Mouse (Mus musculus) myocyte (in vitro differentiated cells): ENCODE data around the gene Cfap65. TPM values are rescaled to one million over a fixed set of nuclear protein-coding genes. Genes with fewer than 3 reads are reported as not detected.

ENCODE experiments used
- H3K27me3 ChIP-seq: one replicate; pipeline ENCODE4 v1.6.1; 2011; ENCODE audit not compliant: control insufficient read depth, insufficient read depth, insufficient read length
- H3K36me3 ChIP-seq: one replicate; pipeline ENCODE4 v1.6.1; 2011; ENCODE audit not compliant: control insufficient read depth, insufficient read depth
- H3K4me2 ChIP-seq: one replicate; pipeline ENCODE4 v1.6.1; 2011; ENCODE audit warnings: low read depth, control low read depth
- H3K4me3 ChIP-seq: one replicate; pipeline ENCODE4 v1.5.1; 2011; ENCODE audit warnings: mild to moderate bottlenecking, control low read depth, moderate library complexity
- H3K79me2 ChIP-seq: one replicate; pipeline ENCODE4 v1.6.1; 2011; ENCODE audit not compliant: control insufficient read depth, insufficient read depth
- H3ac ChIP-seq: one replicate; pipeline ENCODE4 v1.6.1; 2011; ENCODE audit not compliant: control insufficient read depth, insufficient read length
- CEBPB ChIP-seq: IDR thresholded peaks from 2 replicates; pipeline ENCODE4 v1.6.1; 2011; ENCODE audit warnings: mild to moderate bottlenecking, moderate library complexity; ENCODE audit not compliant: poor library complexity, insufficient read depth, severe bottlenecking
- E2F4 ChIP-seq: IDR thresholded peaks from one replicate; pipeline ENCODE4 v1.6.1; 2011; ENCODE audit warnings: mild to moderate bottlenecking, control low read depth, moderate library complexity; ENCODE audit not compliant: insufficient read depth
- MAX ChIP-seq: IDR thresholded peaks from one replicate; pipeline ENCODE4 v1.6.1; 2011; ENCODE audit warnings: low read depth, mild to moderate bottlenecking, control low read depth
- MYOD1 ChIP-seq, 3 experiments: IDR thresholded peaks; one replicate each; pipeline ENCODE4 v1.6.1; 2011; ENCODE audit warnings: control low read depth in 2 of 3, low read depth in 2 of 3, mild to moderate bottlenecking in 2 of 3, moderate library complexity in 1 of 3; ENCODE audit not compliant: insufficient read length in 2 of 3, control insufficient read depth in 1 of 3
- MYOG ChIP-seq, 3 experiments: IDR thresholded peaks; one replicate each; pipeline ENCODE4 v1.6.1; 2011; ENCODE audit warnings: control low read depth in 2 of 3, low read depth in 2 of 3, mild to moderate bottlenecking in 2 of 3; ENCODE audit not compliant: insufficient read length in 2 of 3, control insufficient read depth in 1 of 3, insufficient read depth in 1 of 3
- POLR2A ChIP-seq: IDR thresholded peaks from one replicate; pipeline ENCODE4 v1.6.1; 2011; ENCODE audit warnings: low read depth, mild to moderate bottlenecking, control low read depth, moderate library complexity; ENCODE audit not compliant: insufficient read length
- POLR2AphosphoS2 ChIP-seq: IDR thresholded peaks from one replicate; pipeline ENCODE4 v1.6.1; 2011; ENCODE audit warnings: low read depth, control low read depth; ENCODE audit not compliant: insufficient read length
- REST ChIP-seq: IDR thresholded peaks from one replicate; pipeline ENCODE4 v1.6.1; 2011; ENCODE audit warnings: mild to moderate bottlenecking, control low read depth, moderate library complexity; ENCODE audit not compliant: insufficient read depth, insufficient read length
- SRF ChIP-seq: IDR thresholded peaks from one replicate; pipeline ENCODE4 v1.6.1; 2011; ENCODE audit warnings: low read depth; ENCODE audit not compliant: control insufficient read depth, insufficient read length
- TCF12 ChIP-seq: IDR thresholded peaks from one replicate; pipeline ENCODE4 v1.6.1; 2011; ENCODE audit warnings: mild to moderate bottlenecking, control low read depth; ENCODE audit not compliant: poor library complexity, insufficient read depth, severe bottlenecking
- TCF3 ChIP-seq: IDR thresholded peaks from one replicate; pipeline ENCODE4 v1.6.1; 2011; ENCODE audit warnings: low read depth, control low read depth; ENCODE audit not compliant: insufficient read length
- USF1 ChIP-seq: IDR thresholded peaks from one replicate; pipeline ENCODE4 v1.6.1; 2011; ENCODE audit warnings: low read depth, mild to moderate bottlenecking, control low read depth, moderate library complexity
- polyA plus RNA-seq: library from polyadenylated mRNA; unstranded; fragments of >200 nt; fragmentation: generic; extraction: Trizol; gene quantifications from one replicate; pipeline ENCODE4 v1.2.1, GENCODE M21; 2012; ENCODE audit warnings: missing spikeins

Cfap65 gene
- polyA plus RNA-seq, 1 experiment = not detected

GRCm38 (mm10) chr1:74857677-74858076 lies 77.7 kb downstream of the Cfap65 start:
- H3K27me3 ChIP-seq = peaks cover 62% of the 10 kb centered on the region
- H3K79me2 ChIP-seq = no peaks in the 10 kb centered on the region
- no peaks in the 10 kb centered on the region for H3K36me3 ChIP-seq
- no peak overlapping the region for H3K4me2 ChIP-seq
- TF ChIP-seq MYOD1 (IDR thresholded peaks at IDR 0.05; ENCODE audit: control insufficient read depth in 1 of 3, insufficient read length in 2 of 3, low read depth in 2 of 3) (no peak), SRF (no peak), MAX (no peak), TCF3 (no peak), POLR2AphosphoS2 (no peak), USF1 (no peak)
- H3K4me3 ChIP-seq = no peak overlapping the region
- no peak overlapping the region for H3ac ChIP-seq

GRCm38 (mm10) chr1:74857201-74857600 lies 78.2 kb downstream of the Cfap65 start:
- H3K79me2 ChIP-seq = no peaks in the 10 kb centered on the region
- TF ChIP-seq MYOG (IDR thresholded peaks at IDR 0.05; ENCODE audit: control insufficient read depth in 1 of 3, insufficient read depth in 1 of 3, insufficient read length in 2 of 3, low read depth in 2 of 3) = no peak
- peak; percentile 62 for TF ChIP-seq REST
- no peaks in the 10 kb centered on the region for H3K36me3 ChIP-seq
- H3K27me3 ChIP-seq = peaks cover 65% of the 10 kb centered on the region
- H3K4me2 ChIP-seq = no peak overlapping the region
- no peak overlapping the region for H3ac ChIP-seq
- H3K4me3 ChIP-seq = no peak overlapping the region

GRCm38 (mm10) chr1:74856791-74857190 lies 78.6 kb downstream of the Cfap65 start:
- H3K36me3 ChIP-seq = no peaks in the 10 kb centered on the region
- H3ac ChIP-seq = no peak overlapping the region
- peaks cover 69% of the 10 kb centered on the region for H3K27me3 ChIP-seq
- TF ChIP-seq MYOG (IDR thresholded peaks at IDR 0.05; ENCODE audit: control insufficient read depth in 1 of 3, insufficient read depth in 1 of 3, insufficient read length in 2 of 3, low read depth in 2 of 3) (no peak), MYOD1 (IDR thresholded peaks at IDR 0.05; ENCODE audit: control insufficient read depth in 1 of 3, insufficient read length in 2 of 3, low read depth in 2 of 3) (no peak), USF1 (no peak), TCF3 (no peak), POLR2AphosphoS2 (no peak), MAX (no peak), TCF12 (no peak), CEBPB (no peak), POLR2A (no peak), E2F4 (no peak), SRF (no peak), REST (no peak)
- H3K4me3 ChIP-seq = no peak overlapping the region
- no peaks in the 10 kb centered on the region for H3K79me2 ChIP-seq
- no peak overlapping the region for H3K4me2 ChIP-seq

- Histone ChIP-seq H3K79me2 (no peaks in the 10 kb centered on the region), H3K27me3 (peaks cover 73% of the 10 kb centered on the region), H3K4me2 (no peak overlapping the region), H3K4me3 (no peak overlapping the region), H3ac (no peak overlapping the region), H3K36me3 (no peaks in the 10 kb centered on the region)
- TF ChIP-seq POLR2AphosphoS2 = no peak
- no peak for TF ChIP-seq TCF12
These were observed 79.0 kb downstream of the Cfap65 start for GRCm38 (mm10) chr1:74856439-74856720.

- H3K4me3 ChIP-seq = no peak overlapping the region
These were observed 79.6 kb downstream of the Cfap65 start for GRCm38 (mm10) chr1:74855651-74856438.

More at GRCm38 (mm10) chr1:74855651-74856438, 79.6 kb downstream of the Cfap65 start:
- H3K79me2 ChIP-seq = no peaks in the 10 kb centered on the region
- peaks cover 78% of the 10 kb centered on the region for H3K27me3 ChIP-seq
- H3K36me3 ChIP-seq = no peaks in the 10 kb centered on the region
- H3K4me2 ChIP-seq = no peak overlapping the region
- no peak overlapping the region for H3ac ChIP-seq
- TF ChIP-seq E2F4 (no peak), REST (no peak), CEBPB (no peak), SRF (no peak), USF1 (no peak), POLR2AphosphoS2 (no peak), MYOD1 (IDR thresholded peaks at IDR 0.05; ENCODE audit: control insufficient read depth in 1 of 3, insufficient read length in 2 of 3, low read depth in 2 of 3) (peak in 1 of 3 experiments; percentile 1)
